Mouse (Mus musculus) ES-Bruce4 (cell line): ENCODE measurements around the gene Dppa4. TPM values are rescaled to one million over a fixed set of nuclear protein-coding genes. Genes with fewer than 3 reads are reported as not detected.

ENCODE experiments used
- H3K27ac ChIP-seq: 2 replicates; pipeline ENCODE4 v1.5.1; 2012; ENCODE audit warnings: low read length, inconsistent platforms; ENCODE audit not compliant: insufficient read depth
- H3K27me3 ChIP-seq: 2 replicates; pipeline ENCODE4 v1.6.1; 2012; ENCODE audit warnings: mild to moderate bottlenecking, low read length, inconsistent platforms; ENCODE audit not compliant: control insufficient read depth, poor library complexity, insufficient read depth, severe bottlenecking
- H3K36me3 ChIP-seq: 2 replicates; pipeline ENCODE4 v1.6.1; 2012; ENCODE audit warnings: inconsistent platforms, mild to moderate bottlenecking, low read length, moderate library complexity; ENCODE audit not compliant: control insufficient read depth, poor library complexity, insufficient read depth, severe bottlenecking
- H3K4me1 ChIP-seq: one replicate; pipeline ENCODE4 v1.8.1; 2011; ENCODE audit warnings: low read length; ENCODE audit not compliant: control insufficient read depth, insufficient read depth
- H3K4me3 ChIP-seq: 2 replicates; pipeline ENCODE4 v1.5.1; 2011; ENCODE audit warnings: low read depth, mild to moderate bottlenecking, low read length
- H3K9ac ChIP-seq: 2 replicates; pipeline ENCODE4 v1.6.1; 2012; ENCODE audit warnings: low read depth, mild to moderate bottlenecking, inconsistent platforms; ENCODE audit not compliant: poor library complexity, severe bottlenecking
- H3K9me3 ChIP-seq: replicated peaks from 2 replicates; pipeline ENCODE4 v1.6.1; 2012; ENCODE audit warnings: mild to moderate bottlenecking, low read length, inconsistent platforms; ENCODE audit not compliant: control insufficient read depth, poor library complexity, insufficient read depth, severe bottlenecking
- CTCF ChIP-seq: IDR thresholded peaks from one replicate; pipeline ENCODE4 v1.8.1; 2011; ENCODE audit warnings: low read depth, low read length
- EP300 ChIP-seq: IDR thresholded peaks from 2 replicates; pipeline ENCODE4 v1.6.1; 2011; ENCODE audit warnings: low read depth, low read length; ENCODE audit not compliant: insufficient read depth
- POLR2A ChIP-seq: IDR thresholded peaks from one replicate; pipeline ENCODE4 v1.8.1; 2011; ENCODE audit warnings: low read length; ENCODE audit not compliant: insufficient read depth
- polyA plus RNA-seq: library from polyadenylated mRNA; stranded (reverse); fragments of >200 nt; gene quantifications from 2 replicates; pipeline ENCODE4 v1.2.4, GENCODE M21; 2011; ENCODE audit warnings: low read depth; ENCODE audit not compliant: missing spikeins, insufficient read depth, insufficient read length

Dppa4 gene
- polyA plus RNA-seq, 1 experiment, result 185 TPM

DNA sequence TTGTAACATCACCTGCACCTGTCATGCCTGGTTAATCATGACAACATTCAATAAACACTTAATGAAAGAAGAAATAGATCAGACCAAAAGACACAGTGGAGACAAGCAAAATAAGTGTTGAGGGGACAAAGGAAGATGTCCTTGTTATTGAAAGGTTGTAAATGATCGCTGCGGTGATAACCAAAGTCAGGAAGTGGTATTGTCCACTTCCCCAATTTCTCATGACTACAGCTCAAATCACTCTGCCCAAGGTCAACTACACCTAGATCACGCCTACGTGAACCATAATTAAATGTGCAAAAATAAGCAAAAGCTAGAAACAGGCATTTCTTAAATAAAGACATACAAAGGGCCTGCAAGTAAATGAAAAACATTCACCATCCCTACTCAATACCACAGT, 24.0 kb upstream of the Dppa4 start:
- no peak for TF ChIP-seq POLR2A
- TF ChIP-seq CTCF, result no peak
- no peak for TF ChIP-seq EP300
- Histone ChIP-seq H3K9ac (no peak overlapping the region), H3K27ac (no peak overlapping the region), H3K4me3 (no peak overlapping the region), H3K9me3 (no peaks in the 10 kb centered on the region), H3K4me1 (no peaks in the 10 kb centered on the region), H3K36me3 (no peaks in the 10 kb centered on the region), H3K27me3 (no peaks in the 10 kb centered on the region)

GRCm38 (mm10) chr16:48262901-48263300, 20.6 kb upstream of the Dppa4 start:
- Histone ChIP-seq H3K27ac (no peak overlapping the region), H3K9ac (no peak overlapping the region), H3K27me3 (no peaks in the 10 kb centered on the region), H3K36me3 (no peaks in the 10 kb centered on the region), H3K9me3 (peaks cover 3% of the 10 kb centered on the region; the same call in 1 of the 2 replicates), H3K4me3 (no peak overlapping the region), H3K4me1 (no peaks in the 10 kb centered on the region)
- TF ChIP-seq EP300 (no peak), POLR2A (no peak), CTCF (no peak)

- no peak overlapping the region for H3K27ac ChIP-seq
- H3K4me3 ChIP-seq, result no peak overlapping the region
- TF ChIP-seq POLR2A (no peak), CTCF (no peak), EP300 (no peak)
Observed at GRCm38 (mm10) chr16:48265856-48266255, 17.7 kb upstream of the Dppa4 start.

DNA sequence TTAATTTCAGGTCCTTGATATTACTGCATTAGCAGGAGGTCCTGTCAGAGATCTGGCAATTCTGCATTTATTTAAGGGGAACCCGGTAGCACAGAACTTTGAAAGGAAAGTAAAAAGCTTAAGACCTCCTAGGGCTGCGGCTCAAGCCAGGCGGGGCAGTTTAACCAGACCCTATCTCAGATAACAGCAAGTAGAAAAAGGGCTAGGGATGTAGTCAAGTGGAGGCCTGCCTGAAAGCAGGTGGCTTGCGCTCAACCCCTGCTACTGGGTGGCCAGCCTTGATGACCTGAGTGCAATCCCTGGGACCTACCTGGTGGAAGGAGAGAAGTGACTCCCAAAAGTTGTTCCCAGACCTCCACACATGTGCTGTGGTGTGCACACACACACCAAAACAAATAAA, 6.6 kb upstream of the Dppa4 start:
- H3K4me1 ChIP-seq, result no peaks in the 10 kb centered on the region
- no peak overlapping the region for H3K9ac ChIP-seq
- no peaks in the 10 kb centered on the region for H3K36me3 ChIP-seq
- H3K27ac ChIP-seq, result no peak overlapping the region
- no peaks in the 10 kb centered on the region for H3K27me3 ChIP-seq
- H3K4me3 ChIP-seq, result no peak overlapping the region
- TF ChIP-seq EP300 (no peak), CTCF (no peak), POLR2A (no peak)
- no peaks in the 10 kb centered on the region for H3K9me3 ChIP-seq

More at GRCm38 (mm10) chr16:48265856-48266255, 17.7 kb upstream of the Dppa4 start:
- Histone ChIP-seq H3K4me1 (no peaks in the 10 kb centered on the region), H3K27me3 (no peaks in the 10 kb centered on the region), H3K9ac (no peak overlapping the region), H3K36me3 (no peaks in the 10 kb centered on the region), H3K9me3 (peaks cover 3% of the 10 kb centered on the region; the same call in 1 of the 2 replicates)

GRCm38 (mm10) chr16:48280883-48281282, 2.6 kb upstream of the Dppa4 start:
- H3K4me3 ChIP-seq, result no peak overlapping the region
- no peak overlapping the region for H3K27ac ChIP-seq
- no peaks in the 10 kb centered on the region for H3K36me3 ChIP-seq
- H3K9ac ChIP-seq, result no peak overlapping the region
- no peaks in the 10 kb centered on the region for H3K4me1 ChIP-seq
- no peaks in the 10 kb centered on the region for H3K27me3 ChIP-seq
- H3K9me3 ChIP-seq, result no peaks in the 10 kb centered on the region
- TF ChIP-seq POLR2A (no peak), CTCF (no peak), EP300 (no peak)

DNA sequence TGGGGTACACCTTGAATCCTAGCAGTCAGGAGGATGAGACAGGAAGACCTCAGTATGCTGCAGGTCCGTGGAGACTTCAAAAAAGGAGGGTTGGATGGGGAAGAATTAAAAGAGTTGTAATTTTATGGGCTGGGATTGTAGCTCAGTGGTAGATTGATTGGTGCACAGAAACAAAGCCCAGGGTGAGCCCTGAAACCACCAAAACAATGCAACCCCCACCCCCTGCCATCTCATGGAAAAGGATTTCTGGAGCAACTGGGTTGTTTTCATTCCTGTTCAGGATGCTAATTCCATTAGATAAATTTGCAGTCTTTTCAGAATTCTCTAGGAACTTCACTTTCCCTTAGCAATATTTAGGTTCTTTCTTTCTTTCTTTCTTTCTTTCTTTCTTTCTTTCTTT, 732 bp upstream of the Dppa4 start:
- Histone ChIP-seq H3K27me3 (no peaks in the 10 kb centered on the region), H3K36me3 (peaks cover 4% of the 10 kb centered on the region), H3K9ac (peak overlapping the region; percentile 99; the same call in 1 of the 2 replicates), H3K9me3 (no peaks in the 10 kb centered on the region), H3K27ac (peak overlapping the region; percentile 77), H3K4me1 (no peaks in the 10 kb centered on the region), H3K4me3 (no peak overlapping the region)
- TF ChIP-seq POLR2A (no peak), EP300 (no peak), CTCF (no peak)
